Mouse (Mus musculus): Measurements from ENCODE around the gene Rps19bp1.

- TF ChIP-seq CTCF (IDR thresholded peaks at IDR 0.05) (peak; percentile 23; the same call in 1 of the 2 replicates), EP300 (IDR thresholded peaks at IDR 0.05) (peak; percentile 89)
These were observed 9.1 kb downstream of the Rps19bp1 start, which contains the start of gene Atf4 for GRCm38 (mm10) chr15:80254847-80255645.
